In the genomic region with DNA sequence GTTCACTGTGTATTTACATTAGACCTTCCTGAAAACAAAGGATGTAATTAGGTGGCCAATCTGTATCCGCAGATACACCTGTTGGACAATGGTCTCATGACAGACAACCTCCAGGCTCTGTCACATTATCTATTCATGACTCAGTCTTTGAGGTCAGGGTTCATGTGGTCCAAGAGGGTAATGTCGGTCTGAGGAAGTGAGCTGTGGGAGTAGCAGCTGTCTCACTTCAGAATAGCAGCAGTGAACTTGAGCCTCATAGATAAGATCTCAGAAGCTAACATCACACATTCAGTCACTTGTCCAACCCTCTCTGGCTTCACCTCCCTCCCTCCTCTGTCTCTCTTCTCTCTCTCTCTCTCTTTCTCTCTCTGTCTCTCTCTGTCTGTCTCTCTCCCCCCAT, we compare ENCODE assay signal across 23 mouse cellular contexts. TPM values are rescaled to one million over a fixed set of nuclear protein-coding genes. Genes with fewer than 3 reads are reported as not detected.
A peak's percentile ranks its signal among the peaks of the same experiment; 100 is the strongest.
DNase-seq lines count a peak whose midpoint lies in the region; ATAC-seq and TF ChIP-seq lines count a peak whose summit lies in the region.
"Had no signal": no experiment of that assay in that cellular context is flagged by ENCODE, and none has a peak within 500 bp of the region (broad histone marks: within the 10 kb centered on the region; RNA-seq: fewer than 3 reads in every experiment).

No protein-coding gene starts in this region.

- no peak overlapping the region for H3K4me2 ChIP-seq in forebrain, embryonic 12.5 days
- H3K4me2 ChIP-seq: embryonic facial prominence, embryonic 12.5 days; heart, embryonic 12.5 days; hindbrain, embryonic 12.5 days; liver, embryonic 11.5 days had no signal

- no peak for TF ChIP-seq CTCF in gastrocnemius, adult 2 months (IDR thresholded peaks at IDR 0.05)

- no peaks in the 10 kb centered on the region for H3K9me3 ChIP-seq in forebrain, embryonic 12.5 days
- H3K9me3 ChIP-seq: embryonic facial prominence, embryonic 12.5 days; heart, embryonic 12.5 days; hindbrain, embryonic 12.5 days; midbrain, embryonic 10.5 days had no signal

- DNase-seq in 416B (ENCODE audit: low read depth) = peak; percentile 84
- peak; percentile 10 for DNase-seq in CD4-positive, CD25-positive, alpha-beta regulatory T cell, adult 2 months (ENCODE audit: low read depth, low spot score)
- no peak for DNase-seq in right cerebral cortex, postnatal 4 days
- no peak for DNase-seq in gastrocnemius, adult 2 months
- no peak for DNase-seq in lung, adult 18-20 months
- DNase-seq: adrenal gland, adult 2 months; cerebellum, adult 2 months; gastrocnemius, postnatal 36 days; heart, postnatal 14 days; kidney, postnatal 36 days; lung, adult 2 months; right cerebral cortex, adult 18-20 months had no signal

- peaks cover 61% of the 10 kb centered on the region for H3K27me3 ChIP-seq in forebrain, embryonic 12.5 days
- H3K27me3 ChIP-seq: embryonic facial prominence, embryonic 12.5 days had no signal

- 42% methylated on average over 2 of the region's 2 CpGs for WGBS in forebrain, embryonic 12.5 days

- peaks cover 28% of the 10 kb centered on the region for H3K4me1 ChIP-seq in forebrain, embryonic 12.5 days

- peak; percentile 65 for ATAC-seq in granulocyte monocyte progenitor cell, adult 5-6 weeks (replicated peaks; ENCODE audit: poor library complexity, severe bottlenecking)
- ATAC-seq in megakaryocyte progenitor cell, adult 5-6 weeks (replicated peaks; ENCODE audit: poor library complexity) = peak; percentile 43; the same call in 1 of the 2 replicates
- ATAC-seq in forebrain, embryonic 12.5 days (ENCODE audit: low FRiP score) = no peak
- ATAC-seq: forebrain, embryonic 14.5 days had no signal

- H3K36me3 ChIP-seq in forebrain, embryonic 12.5 days (replicated peaks) = no peaks in the 10 kb centered on the region
- H3K36me3 ChIP-seq: embryonic facial prominence, embryonic 12.5 days; heart, embryonic 12.5 days; hindbrain, embryonic 12.5 days; midbrain, embryonic 10.5 days had no signal

- intact Hi-C loops in gastrocnemius, adult 2 months (cut with DNase I) = loop anchor here (5.0 kb wide), 1 partner anchor 63 kb away; no protein-coding TSS in a partner anchor

- no peak overlapping the region for H3K27ac ChIP-seq in gastrocnemius, adult 2 months
- H3K27ac ChIP-seq in forebrain, embryonic 12.5 days = no peak overlapping the region
- H3K27ac ChIP-seq: embryonic facial prominence, embryonic 12.5 days; hindbrain, embryonic 12.5 days; midbrain, embryonic 10.5 days had no signal

- H3K4me3 ChIP-seq in gastrocnemius, adult 2 months = no peak overlapping the region
- no peak overlapping the region for H3K4me3 ChIP-seq in forebrain, embryonic 12.5 days (replicated peaks)
- H3K4me3 ChIP-seq: embryonic facial prominence, embryonic 12.5 days; erythroblast, embryonic 14.5 days; heart, embryonic 12.5 days; hindbrain, embryonic 12.5 days; midbrain, embryonic 10.5 days had no signal

- no peak overlapping the region for H3K9ac ChIP-seq in forebrain, embryonic 12.5 days
- H3K9ac ChIP-seq: embryonic facial prominence, embryonic 12.5 days; heart, embryonic 12.5 days; hindbrain, embryonic 12.5 days had no signal

RNA-seq across cellular contexts. Expression of gene Fzd7, which starts 6.6 kb away (rescaled TPM):
- total RNA-seq in granulocyte monocyte progenitor cell, adult 5-6 weeks (2014; fragmentation: Nextera tagmentation) = 4.3 and 4.9 TPM in 2 replicates
- total RNA-seq in granulocyte monocyte progenitor cell, adult 5-6 weeks (2017) = 2.8 and 4.6 TPM in 2 replicates
- total RNA-seq in megakaryocyte progenitor cell, adult 5-6 weeks (2015) = 6.7 and 7.5 TPM in 2 replicates
- 4.2 and 7.0 TPM in 2 replicates for total RNA-seq in megakaryocyte progenitor cell, adult 5-6 weeks (2017)
- total RNA-seq in gastrocnemius, adult 2 months (2021) = 10 to 100 TPM; 21.6 to 42.4 TPM
- polyA plus RNA-seq in forebrain, embryonic 12.5 days (2016; fragmentation: Nextera tagmentation; extraction: Ambion mirVana) = 8.1 and 10.9 TPM in 2 replicates

RNA-seq across cellular contexts. Expression of gene Gm973, which starts 40.4 kb away (rescaled TPM):
- total RNA-seq in granulocyte monocyte progenitor cell, adult 5-6 weeks (2014; fragmentation: Nextera tagmentation) = 0.41 and 2.8 TPM in 2 replicates
- total RNA-seq in granulocyte monocyte progenitor cell, adult 5-6 weeks (2017) = not detected in 2 replicates
- 0.30 TPM in 1 of 2 replicates, not detected in the other for total RNA-seq in megakaryocyte progenitor cell, adult 5-6 weeks (2015)
- total RNA-seq in megakaryocyte progenitor cell, adult 5-6 weeks (2017) = 0.20 TPM in 1 of 2 replicates, not detected in the other
- total RNA-seq in gastrocnemius, adult 2 months (2021) = 1 to 10 TPM in 1 of 2 experiments, under 1 TPM in 1; 0.75 to 1.7 TPM
- polyA plus RNA-seq in forebrain, embryonic 12.5 days (2016; fragmentation: Nextera tagmentation; extraction: Ambion mirVana) = 1.1 and 1.3 TPM in 2 replicates
- polyA plus RNA-seq: erythroblast, embryonic 14.5 days; spleen, adult 2 months had no signal

Comparison
In these comparisons a context has a peak if more than half of its experiments do, and no peak if none do; other contexts are left out.
1. DNase-seq: peak in 416B (single experiment) and CD4-positive, CD25-positive, alpha-beta regulatory T cell, adult 2 months (single experiment); none in right cerebral cortex, postnatal 4 days (single experiment), gastrocnemius, adult 2 months (single experiment) and lung, adult 18-20 months (0 of 2).